Mouse (Mus musculus): ENCODE measurements around the gene Arhgap10.

The Arhgap10 gene

GRCm38 (mm10) chr8:77517301-77518200 is at the start of gene Arhgap10:
Arhgap10 (minus strand) TSS chr8:77517953.
- peak; percentile 92 for DNase-seq (ENCODE audit: extremely low spot score)

- DNase-seq (ENCODE audit: extremely low spot score): no peak
Observed at GRCm38 (mm10) chr8:77561441-77561840, 43.7 kb upstream of the Arhgap10 start.

GRCm38 (mm10) chr8:77552491-77552890 is 34.7 kb upstream of the Arhgap10 start:
- no peak for DNase-seq (ENCODE audit: extremely low spot score)

GRCm38 (mm10) chr8:77549881-77550580 is 32.3 kb upstream of the Arhgap10 start:
- DNase-seq (ENCODE audit: extremely low spot score): peak; percentile 17

- peak; percentile 90 for DNase-seq (ENCODE audit: extremely low spot score)
Observed at GRCm38 (mm10) chr8:77549121-77549706, 31.5 kb upstream of the Arhgap10 start, which contains the start of gene Prmt9. Prmt9 (plus strand) TSS chr8:77549397.

GRCm38 (mm10) chr8:77545616-77546015 is 27.9 kb upstream of the Arhgap10 start:
- DNase-seq (ENCODE audit: extremely low spot score): no peak

- no peak for DNase-seq (ENCODE audit: extremely low spot score)
Observed at GRCm38 (mm10) chr8:77544428-77544827, 26.7 kb upstream of the Arhgap10 start.

- no peak for DNase-seq (ENCODE audit: extremely low spot score)
Observed at GRCm38 (mm10) chr8:77543152-77543777, 25.5 kb upstream of the Arhgap10 start.

GRCm38 (mm10) chr8:77538256-77538655 is 20.5 kb upstream of the Arhgap10 start:
- no peak for DNase-seq (ENCODE audit: extremely low spot score)

- DNase-seq (ENCODE audit: extremely low spot score): no peak
Observed at GRCm38 (mm10) chr8:77536821-77537220, 19.1 kb upstream of the Arhgap10 start.

- DNase-seq (ENCODE audit: extremely low spot score): no peak
Observed at GRCm38 (mm10) chr8:77535026-77535595, 17.4 kb upstream of the Arhgap10 start.

GRCm38 (mm10) chr8:77534358-77534992 is 16.7 kb upstream of the Arhgap10 start:
- DNase-seq (ENCODE audit: extremely low spot score): no peak

GRCm38 (mm10) chr8:77526130-77526529 is 8.4 kb upstream of the Arhgap10 start:
- no peak for DNase-seq (ENCODE audit: extremely low spot score)

- no peak for DNase-seq (ENCODE audit: extremely low spot score)
Observed at GRCm38 (mm10) chr8:77524906-77525305, 7.2 kb upstream of the Arhgap10 start.

GRCm38 (mm10) chr8:77524018-77524615 is 6.4 kb upstream of the Arhgap10 start:
- no peak for DNase-seq (ENCODE audit: extremely low spot score)

- DNase-seq (ENCODE audit: extremely low spot score): no peak
Observed at GRCm38 (mm10) chr8:77522984-77523383, 5.2 kb upstream of the Arhgap10 start.

GRCm38 (mm10) chr8:77521028-77521785 is 3.5 kb upstream of the Arhgap10 start:
- DNase-seq (ENCODE audit: extremely low spot score): no peak

GRCm38 (mm10) chr8:77520601-77521000 is 2.8 kb upstream of the Arhgap10 start:
- DNase-seq (ENCODE audit: extremely low spot score): no peak

GRCm38 (mm10) chr8:77518201-77519115 is 705 bp upstream of the Arhgap10 start:
- no peak for DNase-seq (ENCODE audit: extremely low spot score)

All from embryo, embryonic 9.5 days (tissue).